Mouse (Mus musculus) CH12.LX (cell line): Measurements from ENCODE around the gene Foxp1. TPM values are rescaled to one million over a fixed set of nuclear protein-coding genes. Genes with fewer than 3 reads are reported as not detected.

Experiments used
- DNase-seq: peaks from one replicate; pipeline ENCODE4 v3.0.0-alpha.2; 2013; ENCODE audit errors: extremely low read depth
- H3K27ac ChIP-seq: 2 replicates; pipeline ENCODE4 v1.5.1; 2012; ENCODE audit warnings: low read depth, mild to moderate bottlenecking, control low read depth, moderate library complexity; ENCODE audit not compliant: insufficient read depth
- H3K27me3 ChIP-seq: replicated peaks from 2 replicates; pipeline ENCODE3; 2012; ENCODE audit warnings: inconsistent platforms
- H3K36me3 ChIP-seq, 2 experiments: replicated peaks in 1 of 2; 2 replicates each; pipeline versions ENCODE3 to v1.6.1; 2012; ENCODE audit warnings: inconsistent platforms in 1 of 2, low read length in 1 of 2, mild to moderate bottlenecking in 1 of 2, mixed read lengths in 1 of 2, moderate library complexity in 1 of 2; ENCODE audit not compliant: control insufficient read depth in 1 of 2, insufficient read depth in 1 of 2
- H3K4me1 ChIP-seq, 2 experiments: 2 replicates each; pipeline ENCODE4 v1.6.1; 2012; ENCODE audit warnings: inconsistent platforms in 1 of 2, moderate library complexity in 1 of 2; ENCODE audit not compliant: insufficient read depth in 2 of 2, control insufficient read depth in 1 of 2
- H3K4me2 ChIP-seq: 2 replicates; pipeline ENCODE4 v1.6.1; 2012; ENCODE audit warnings: low read depth, mild to moderate bottlenecking, control low read depth; ENCODE audit not compliant: poor library complexity, insufficient read depth, severe bottlenecking
- H3K4me3 ChIP-seq, 3 experiments: fragments of 150-350 bp in 1 of 3; sonication (generic) in 1 of 3; replicated peaks in 1 of 3; 2 replicates each; pipeline versions ENCODE3 to v1.5.1; 2011 to 2012; ENCODE audit warnings: low read depth in 2 of 3, low read length in 2 of 3, mild to moderate bottlenecking in 2 of 3, moderate library complexity in 2 of 3, control low read depth in 1 of 3, improper control_type of control experiment in 1 of 3, inconsistent platforms in 1 of 3, mixed read lengths in 1 of 3; ENCODE audit not compliant: poor library complexity in 1 of 3
- H3K79me2 ChIP-seq: replicated peaks from 2 replicates; pipeline ENCODE4 v1.6.1; 2012; ENCODE audit warnings: mild to moderate bottlenecking, moderate library complexity; ENCODE audit not compliant: control insufficient read depth, poor library complexity, insufficient read depth, severe bottlenecking; ENCODE audit errors: extremely low read depth
- H3K9ac ChIP-seq: 2 replicates; pipeline ENCODE4 v1.6.1; 2012; ENCODE audit warnings: low read depth, mild to moderate bottlenecking, control low read depth, moderate library complexity; ENCODE audit not compliant: insufficient read depth
- H3K9me3 ChIP-seq: replicated peaks from 2 replicates; pipeline ENCODE3; 2012; ENCODE audit warnings: low read length, inconsistent platforms, mixed read lengths
- BHLHE40 ChIP-seq: IDR thresholded peaks from 2 replicates; pipeline ENCODE4 v1.6.1; 2011; ENCODE audit warnings: mild to moderate bottlenecking, low read depth, low read length, improper control_type of control experiment
- CHD1 ChIP-seq: IDR thresholded peaks from 2 replicates; pipeline ENCODE4 v1.6.1; 2012; ENCODE audit warnings: low read depth, low read length, improper control_type of control experiment, inconsistent platforms
- CHD2 ChIP-seq: IDR thresholded peaks from 2 replicates; pipeline ENCODE4 v1.6.1; 2011; ENCODE audit warnings: low read length, improper control_type of control experiment
- E2F4 ChIP-seq: IDR thresholded peaks from 2 replicates; pipeline ENCODE4 v1.6.1; 2011; ENCODE audit warnings: low read depth, low read length, improper control_type of control experiment; ENCODE audit not compliant: insufficient replicate concordance
- ELF1 ChIP-seq: IDR thresholded peaks from 2 replicates; pipeline ENCODE4 v1.6.1; 2014; ENCODE audit warnings: low read depth, mild to moderate bottlenecking, inconsistent platforms, low read length, improper control_type of control experiment
- JUN ChIP-seq: IDR thresholded peaks from 2 replicates; pipeline ENCODE4 v1.6.1; 2011; ENCODE audit warnings: low read depth, mild to moderate bottlenecking, low read length, improper control_type of control experiment, moderate library complexity; ENCODE audit not compliant: insufficient read depth
- KAT2A ChIP-seq: IDR thresholded peaks from 2 replicates; pipeline ENCODE4 v1.6.1; 2012; ENCODE audit warnings: low read length, improper control_type of control experiment, inconsistent platforms; ENCODE audit not compliant: insufficient replicate concordance
- MAZ ChIP-seq: IDR thresholded peaks from 2 replicates; pipeline ENCODE4 v1.6.1; 2012; ENCODE audit warnings: low read depth, mild to moderate bottlenecking, inconsistent platforms, low read length, improper control_type of control experiment, moderate library complexity
- MYC ChIP-seq: IDR thresholded peaks from 2 replicates; pipeline ENCODE4 v1.6.1; 2011; ENCODE audit warnings: low read depth, mild to moderate bottlenecking, improper control_type of control experiment, low read length
- NELFE ChIP-seq: IDR thresholded peaks from 2 replicates; pipeline ENCODE4 v1.6.1; 2011; ENCODE audit warnings: low read depth, low read length, improper control_type of control experiment
- POLR2AphosphoS2 ChIP-seq: IDR thresholded peaks from 2 replicates; pipeline ENCODE4 v1.6.1; 2011; ENCODE audit warnings: low read depth, low read length, improper control_type of control experiment
- SIN3A ChIP-seq: IDR thresholded peaks from 2 replicates; pipeline ENCODE4 v1.6.1; 2012; ENCODE audit warnings: low read length, improper control_type of control experiment, inconsistent platforms
- TBP ChIP-seq: conservative IDR thresholded peaks from 2 replicates; pipeline ENCODE4 v1.6.1; 2011; ENCODE audit warnings: low read depth, low read length, improper control_type of control experiment
- TCF12 ChIP-seq: IDR thresholded peaks from 2 replicates; pipeline ENCODE4 v1.6.1; 2014; ENCODE audit warnings: low read depth, mild to moderate bottlenecking, inconsistent platforms, low read length, improper control_type of control experiment
- UBTF ChIP-seq: IDR thresholded peaks from 2 replicates; pipeline ENCODE4 v1.6.1; 2012; ENCODE audit warnings: low read depth, mild to moderate bottlenecking, inconsistent platforms, low read length, improper control_type of control experiment, moderate library complexity
- USF1 ChIP-seq: IDR thresholded peaks from 2 replicates; pipeline ENCODE4 v1.6.1; 2014; ENCODE audit warnings: low read depth, mild to moderate bottlenecking, inconsistent platforms, low read length, improper control_type of control experiment
- USF2 ChIP-seq: conservative IDR thresholded peaks from 2 replicates; pipeline ENCODE4 v1.6.1; 2011; ENCODE audit warnings: low read depth, low read length, improper control_type of control experiment
- ZC3H11A ChIP-seq: IDR thresholded peaks from 2 replicates; pipeline ENCODE4 v1.6.1; 2012; ENCODE audit warnings: low read depth, mild to moderate bottlenecking, inconsistent platforms, low read length, improper control_type of control experiment
- ZKSCAN1 ChIP-seq: IDR thresholded peaks from 2 replicates; pipeline ENCODE4 v1.6.1; 2012; ENCODE audit warnings: low read depth, inconsistent platforms, low read length, improper control_type of control experiment, borderline replicate concordance
- ZMIZ1 ChIP-seq: IDR thresholded peaks from 2 replicates; pipeline ENCODE4 v1.6.1; 2012; ENCODE audit warnings: low read depth, mild to moderate bottlenecking, inconsistent platforms, low read length, improper control_type of control experiment
- ZNF384 ChIP-seq: IDR thresholded peaks from 2 replicates; pipeline ENCODE4 v1.6.1; 2012; ENCODE audit warnings: low read depth, low read length, improper control_type of control experiment, inconsistent platforms
- dilution Hi-C: fragments of 300-500 bp; cut with MboI; formaldehyde crosslinking; loops from 2 replicates; pipeline ENCODE4 v1.14.3; 2020; ENCODE audit warnings: low sequenced_read_pairs; ENCODE audit not compliant: extremely low pct_unique_long_range_greater_than_20kb, extremely low pct_ligation_motif_present
- in situ Hi-C: fragments of 300-500 bp; cut with MboI; formaldehyde crosslinking; loops from 3 replicates; pipeline ENCODE4 v1.14.3; 2019; ENCODE audit warnings: low sequenced_read_pairs, low pct_ligation_motif_present, low pct_unique_long_range_greater_than_20kb, mixed read lengths
- polyA plus RNA-seq: library from polyadenylated mRNA; unstranded; fragments of >175 nt; gene quantifications from 2 replicates; pipeline ENCODE4 v1.2.1, GENCODE M21; 2012; ENCODE audit warnings: low read depth; ENCODE audit not compliant: insufficient read length
- total RNA-seq, 2 experiments: library from RNA; depleted of rRNA; stranded (reverse); fragments of 300-350 nt in 1 of 2; fragments of >200 nt in 1 of 2; gene quantifications; 2 replicates each; pipeline ENCODE4 v1.2.3; 2012 to 2014

The Foxp1 gene
- total and polyA plus RNA-seq, 3 experiments, result 66.5 to 105 (median 87.4) TPM

GRCm38 (mm10) chr6:99202781-99203180 lies 319.7 kb downstream of the Foxp1 start:
- in situ Hi-C loops (no loop called here), dilution Hi-C loops (no loop called here)
- Histone ChIP-seq H3K4me1 (peaks cover 18 to 70% of the 10 kb centered on the region in 2 experiments), H3K27ac (peak overlapping the region; percentile 74; the same call in 1 of the 2 replicates), H3K9me3 (no peaks in the 10 kb centered on the region), H3K4me2 (peak overlapping the region; percentile 100), H3K4me3 (peak overlapping the region; percentile 43 to 49 (median 46)), H3K36me3 (peaks cover 14 to 18% of the 10 kb centered on the region in 2 experiments), H3K79me2 (peaks cover 10% of the 10 kb centered on the region), H3K9ac (peak overlapping the region; percentile 70), H3K27me3 (no peaks in the 10 kb centered on the region)
- no peak for DNase-seq
- TF ChIP-seq ZNF384 (peak; percentile 85; the same call in 1 of the 2 replicates), UBTF (0 out of 2 replicates have a peak, but pooled peaks have one; percentile 39), TCF12 (no peak), ZC3H11A (no peak), CHD1 (peak; percentile 4; the same call in 1 of the 2 replicates)

- peaks cover 18 to 29% of the 10 kb centered on the region in 2 experiments for H3K36me3 ChIP-seq
- in situ Hi-C loops (no loop called here), dilution Hi-C loops (no loop called here)
- TF ChIP-seq JUN, result no peak
- no peak for TF ChIP-seq ZKSCAN1
- TF ChIP-seq POLR2AphosphoS2, result no peak
- 0 out of 2 replicates have a peak, but pooled peaks have one; percentile 22 for TF ChIP-seq CHD2
- no peak for TF ChIP-seq SIN3A
- no peak for TF ChIP-seq USF1
- DNase-seq, result no peak
- peaks cover 28 to 70% of the 10 kb centered on the region in 2 experiments for H3K4me1 ChIP-seq
- no peak overlapping the region for H3K4me2 ChIP-seq
- H3K4me3 ChIP-seq, result no peak overlapping the region
- no peaks in the 10 kb centered on the region for H3K27me3 ChIP-seq
- no peak overlapping the region for H3K9ac ChIP-seq
- H3K9me3 ChIP-seq, result no peaks in the 10 kb centered on the region
- peaks cover 12% of the 10 kb centered on the region for H3K79me2 ChIP-seq
- no peak overlapping the region for H3K27ac ChIP-seq
These were observed 321.2 kb downstream of the Foxp1 start for GRCm38 (mm10) chr6:99201271-99201705.

GRCm38 (mm10) chr6:99200656-99201055 lies 321.9 kb downstream of the Foxp1 start:
- Histone ChIP-seq H3K27ac (no peak overlapping the region; the same call in 1 of the 2 replicates), H3K79me2 (peaks cover 19% of the 10 kb centered on the region), H3K9me3 (no peaks in the 10 kb centered on the region), H3K9ac (no peak overlapping the region), H3K4me2 (no peak overlapping the region), H3K4me3 (no peak overlapping the region), H3K36me3 (peaks cover 21 to 35% of the 10 kb centered on the region in 2 experiments), H3K27me3 (no peaks in the 10 kb centered on the region), H3K4me1 (peaks cover 24 to 67% of the 10 kb centered on the region in 2 experiments)
- no peak for TF ChIP-seq POLR2AphosphoS2
- TF ChIP-seq ZNF384, result no peak
- TF ChIP-seq USF2, result no peak
- no peak for TF ChIP-seq SIN3A
- TF ChIP-seq KAT2A, result no peak
- TF ChIP-seq NELFE, result no peak
- no peak for TF ChIP-seq MAZ
- no peak for TF ChIP-seq BHLHE40
- no peak for TF ChIP-seq ZKSCAN1
- TF ChIP-seq E2F4, result no peak
- no peak for TF ChIP-seq CHD1
- no peak for TF ChIP-seq ZMIZ1
- TF ChIP-seq TBP, result no peak
- TF ChIP-seq MYC, result no peak
- TF ChIP-seq ELF1, result no peak
- dilution Hi-C loops, result no loop called here
- DNase-seq, result no peak
- in situ Hi-C loops, result no loop called here
